Mouse (Mus musculus) left cerebral cortex, adult 9 months (tissue): ENCODE measurements around the gene Cenpt.
A peak's percentile ranks its signal among the peaks of the same experiment; 100 is the strongest.

ENCODE experiments used
- DNase-seq, 2 experiments: peaks; one replicate each; pipeline ENCODE4 v3.0.0; 2022; ENCODE audit warnings: low spot score in 2 of 2

Cenpt gene

GRCm38 (mm10) chr8:105853178-105853577 is at the start of gene Cenpt:
Cenpt (minus strand) TSS chr8:105853278.
- DNase-seq, result no peak

GRCm38 (mm10) chr8:105900941-105901616 is 48.0 kb upstream of the Cenpt start:
- DNase-seq, result no peak

DNA sequence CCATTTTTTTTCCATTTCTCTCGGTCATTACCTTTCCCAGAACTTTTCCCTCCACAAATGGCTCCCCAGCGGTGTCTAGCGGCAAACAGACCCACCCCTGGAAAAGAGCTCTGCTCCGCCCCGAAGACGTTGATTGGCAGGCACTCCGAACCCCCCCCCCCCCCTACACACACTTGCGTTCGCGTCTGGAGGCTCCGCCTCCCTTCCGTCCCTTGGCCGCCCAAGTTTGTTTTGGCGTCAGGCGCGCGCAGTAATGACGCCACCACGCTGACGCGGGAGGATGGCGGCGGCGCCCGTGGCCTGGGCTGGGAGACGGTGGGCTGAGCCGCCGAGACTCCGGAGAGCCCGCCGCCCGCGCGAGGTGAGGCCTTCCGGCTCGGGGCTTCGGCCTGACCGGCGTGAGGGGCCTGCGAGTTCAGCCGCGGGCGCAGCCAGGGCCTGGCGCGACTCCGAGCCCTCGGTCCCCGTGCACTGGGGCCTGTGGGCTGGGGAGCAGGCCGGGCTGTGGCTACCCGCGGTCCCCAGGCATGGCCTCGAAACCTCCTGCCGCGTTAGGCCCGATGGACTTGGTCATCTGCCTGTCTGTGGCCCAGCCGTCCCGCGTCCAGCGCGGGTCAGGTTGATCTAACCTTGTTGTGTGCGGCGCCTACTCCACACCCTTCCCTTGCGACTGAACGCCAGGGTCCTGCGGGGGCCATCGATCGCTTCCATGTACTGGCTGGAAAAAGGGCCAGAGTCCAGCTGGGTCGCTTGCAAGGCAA is 47.3 kb upstream of the Cenpt start, which contains the start of gene Pskh1:
Gene Pskh1, plus strand, starts transcription at position 262 of the 761 bp plus-strand sequence.
- peak; percentile 64 to 90 for DNase-seq

DNA sequence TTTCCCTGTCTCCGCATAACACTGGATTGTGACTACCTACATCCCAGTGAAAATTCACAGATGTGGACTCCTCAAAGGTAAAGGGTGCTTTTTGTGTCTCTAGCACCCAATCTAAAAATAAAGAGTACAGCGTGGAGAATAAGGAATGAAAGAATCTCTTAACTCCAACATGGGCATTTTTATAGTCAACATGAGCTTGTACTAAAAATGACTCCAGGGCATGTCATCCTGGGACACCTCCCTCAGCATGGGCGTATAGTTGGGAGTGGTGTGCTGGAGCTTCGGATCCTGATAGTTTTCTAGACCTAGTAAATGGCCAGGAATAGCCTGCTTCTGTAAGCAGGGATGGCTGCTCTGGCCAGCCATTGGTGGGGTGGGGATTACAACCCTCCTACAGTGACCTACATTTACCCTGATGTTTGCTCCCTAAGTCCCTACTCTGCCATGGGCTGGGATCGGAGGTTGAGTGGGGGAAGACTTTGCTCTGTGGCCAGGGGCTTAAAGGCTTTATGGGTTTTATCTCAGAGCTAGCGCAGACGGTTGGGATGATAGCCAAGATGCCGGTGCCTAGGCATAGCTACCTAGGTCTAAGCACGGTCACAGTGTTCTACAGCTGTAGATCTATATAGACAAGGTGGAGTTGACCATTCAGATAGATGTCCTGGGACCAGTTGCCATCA is 44.9 kb upstream of the Cenpt start:
- DNase-seq, result no peak

DNA sequence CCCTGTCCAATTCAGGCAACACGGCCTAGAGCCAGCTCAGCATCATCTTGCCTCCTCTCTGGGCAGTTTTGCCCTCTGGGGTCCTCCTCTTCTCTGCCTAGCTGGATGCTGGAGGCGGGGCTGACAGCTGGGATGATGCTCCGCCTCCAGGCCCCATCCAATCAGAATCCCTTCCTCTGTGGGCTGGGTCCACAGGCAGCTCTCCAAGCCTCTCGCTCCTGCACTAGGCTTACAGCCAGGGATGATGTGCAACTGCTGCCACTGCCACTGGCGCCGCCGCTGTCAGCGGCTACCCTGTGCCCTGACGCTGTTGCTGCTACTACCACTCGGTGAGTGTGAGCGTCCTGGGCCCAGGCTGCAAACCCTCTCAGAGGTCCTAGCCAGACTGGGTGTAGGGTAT is 40.3 kb upstream of the Cenpt start, which contains the start of gene Nrn1l:
Gene Nrn1l, plus strand, starts transcription at position 229 of the 400 bp plus-strand sequence.
- peak; percentile 68 to 88 for DNase-seq

- DNase-seq, result peak in 1 of 2 experiments; percentile 48
These were observed 39.4 kb upstream of the Cenpt start for GRCm38 (mm10) chr8:105892432-105892831.

DNA sequence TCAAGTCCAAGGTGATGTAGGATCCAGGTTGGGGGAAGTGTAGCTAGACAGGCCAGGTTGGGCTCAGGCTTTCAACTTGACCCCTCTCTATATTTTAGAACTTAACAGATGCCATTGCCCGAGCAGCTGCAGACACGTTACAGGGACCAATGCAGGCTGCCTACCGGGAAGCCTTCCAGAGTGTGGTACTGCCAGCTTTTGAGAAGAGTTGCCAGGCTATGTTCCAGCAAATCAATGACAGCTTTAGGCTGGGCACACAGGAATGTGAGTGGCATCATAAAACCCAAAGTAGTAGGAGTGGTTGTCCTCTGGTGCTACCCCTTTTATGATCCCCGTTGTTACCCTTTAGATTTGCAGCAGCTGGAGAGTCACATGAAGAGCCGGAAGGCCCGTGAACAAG is 37.8 kb upstream of the Cenpt start:
- peak in 1 of 2 experiments; percentile 58 for DNase-seq

DNA sequence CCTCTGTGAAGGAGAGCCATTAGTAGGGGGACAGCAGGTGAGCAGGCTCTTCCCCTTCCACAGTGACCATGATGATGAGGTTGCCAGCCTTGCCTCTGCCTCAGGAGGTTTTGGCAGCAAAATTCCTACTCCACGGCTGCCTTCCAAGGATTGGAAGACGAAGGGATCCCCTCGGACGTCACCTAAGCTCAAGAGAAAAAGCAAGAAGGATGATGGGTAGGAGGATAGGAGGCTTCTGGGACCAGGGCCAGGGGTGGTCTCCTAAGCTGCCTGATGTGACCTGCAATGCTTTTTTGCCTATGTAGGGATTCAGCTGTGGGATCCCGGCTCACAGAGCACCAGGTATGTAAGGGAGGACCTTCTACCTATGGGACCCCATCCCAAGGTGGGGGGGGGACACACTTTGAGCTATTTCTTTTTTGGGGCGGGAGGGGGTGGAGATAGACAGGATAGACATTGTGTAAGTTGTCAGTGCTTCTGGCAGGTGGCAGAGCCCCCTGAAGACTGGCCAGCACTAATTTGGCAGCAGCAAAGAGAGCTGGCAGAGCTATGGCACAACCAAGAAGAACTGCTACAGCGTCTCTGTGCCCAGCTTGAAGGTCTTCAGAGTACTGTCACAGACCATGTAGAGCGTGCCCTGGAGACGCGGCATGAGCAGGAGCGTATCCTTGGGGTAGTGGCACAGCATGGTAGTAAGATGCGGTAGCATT is 36.8 kb upstream of the Cenpt start:
- no peak for DNase-seq

- peak; percentile 52 to 89 for DNase-seq
These were observed 27.9 kb upstream of the Cenpt start, which contains the start of gene Edc4 for GRCm38 (mm10) chr8:105880754-105881520. Edc4 (plus strand) TSS chr8:105880881.

DNA sequence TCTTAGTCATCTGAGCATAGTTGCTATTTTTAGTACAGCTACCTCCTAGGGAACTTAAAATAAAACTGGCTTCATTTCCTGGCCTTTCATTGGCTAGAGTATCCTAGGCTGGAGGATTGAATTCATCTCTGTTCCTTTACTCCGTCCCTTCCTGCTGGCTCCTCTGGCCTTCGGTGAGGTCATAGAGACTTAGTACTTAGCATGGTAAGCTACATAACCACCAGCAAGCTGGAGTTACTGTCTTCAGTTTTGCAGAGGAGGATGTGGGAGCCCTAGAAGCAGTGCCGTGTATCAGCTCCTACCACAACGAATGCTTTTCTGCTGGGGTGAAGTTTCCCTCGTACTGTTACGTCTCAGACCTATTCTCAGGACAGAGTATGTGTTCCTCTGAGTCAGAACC is 21.2 kb upstream of the Cenpt start:
- no peak for DNase-seq

GRCm38 (mm10) chr8:105866364-105867029 is 13.4 kb upstream of the Cenpt start:
- no peak for DNase-seq

DNA sequence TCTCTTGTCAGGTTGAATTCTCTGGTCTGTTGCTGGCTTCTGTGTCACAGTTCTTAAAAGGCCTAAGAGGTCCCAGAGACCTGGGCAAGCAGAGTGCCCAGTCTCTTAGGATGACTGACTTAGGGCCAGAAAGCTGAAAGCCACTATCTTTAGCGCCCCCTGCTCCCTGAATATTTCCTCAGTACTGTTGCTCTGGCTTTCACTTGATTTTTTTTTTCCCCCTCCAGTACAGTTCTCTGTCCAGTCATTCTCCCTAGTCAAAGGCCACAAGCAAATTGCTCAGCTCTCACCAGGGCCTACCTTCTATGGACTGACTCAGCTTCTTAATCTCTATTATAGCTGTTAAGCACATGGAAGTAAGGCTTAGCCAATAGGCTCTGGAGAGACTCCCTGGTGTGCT is 8.9 kb upstream of the Cenpt start:
- DNase-seq, result no peak

- peak; percentile 95 for DNase-seq
These were observed 7.3 kb upstream of the Cenpt start, which contains the start of gene Nutf2 for GRCm38 (mm10) chr8:105860143-105860981. Nutf2 (plus strand) TSS chr8:105860580.

DNA sequence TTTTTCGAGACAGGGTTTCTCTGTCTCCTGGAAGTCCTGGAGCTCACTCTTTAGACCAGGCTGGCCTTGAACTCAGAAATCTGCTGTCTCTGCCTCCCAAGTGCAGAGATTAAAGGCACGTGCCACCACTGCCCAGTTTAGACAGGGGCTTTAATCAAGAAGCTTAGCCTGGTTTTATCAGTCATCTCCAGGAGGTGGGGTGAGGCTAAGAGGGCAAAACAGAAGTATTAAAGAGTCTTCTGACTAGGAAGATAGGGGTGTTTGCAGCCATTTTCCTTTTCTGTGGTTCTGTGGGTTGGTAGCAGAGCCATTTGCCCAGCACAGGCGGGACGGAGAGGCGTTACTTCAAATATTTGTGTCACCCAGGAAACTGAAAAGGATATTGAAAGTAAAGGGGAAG is 6.2 kb upstream of the Cenpt start:
- no peak for DNase-seq

DNA sequence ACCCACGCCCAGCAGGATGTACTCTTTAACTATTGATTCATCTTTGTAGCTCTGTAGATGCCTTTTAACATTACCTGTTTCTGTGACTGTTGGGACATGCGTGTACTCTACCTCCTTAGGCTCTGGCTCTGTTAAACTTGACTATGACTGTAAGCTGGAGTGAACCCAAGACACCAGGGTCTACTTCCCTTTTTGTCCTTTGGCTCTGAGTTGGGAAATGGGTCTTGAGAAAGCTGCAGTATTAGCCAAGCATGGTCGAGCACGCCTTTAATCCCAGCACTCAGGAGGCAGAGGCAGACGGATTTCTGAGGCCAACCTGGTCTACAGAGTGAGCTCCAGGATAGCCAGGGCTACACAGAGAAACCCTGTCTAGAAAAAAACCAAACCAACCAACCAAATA is 5.4 kb upstream of the Cenpt start:
- no peak for DNase-seq

- no peak for DNase-seq
These were observed 3.2 kb upstream of the Cenpt start for GRCm38 (mm10) chr8:105856168-105856835.

- peak in 1 of 2 experiments; percentile 56 for DNase-seq
These were observed 2.4 kb upstream of the Cenpt start for GRCm38 (mm10) chr8:105855248-105856167.
